Mouse (Mus musculus): ENCODE measurements around the gene Rflna. TPM values are rescaled to one million over a fixed set of nuclear protein-coding genes. Genes with fewer than 3 reads are reported as not detected.
A peak's percentile ranks its signal among the peaks of the same experiment; 100 is the strongest.

Gene Rflna
- total RNA-seq (2021) = under 1 TPM in 1 of 2 experiments, not detected in 1; 0.15 TPM
- long read RNA-seq, experiment 1 = 0 reads
- long read RNA-seq, experiment 2 = 0 reads

DNA sequence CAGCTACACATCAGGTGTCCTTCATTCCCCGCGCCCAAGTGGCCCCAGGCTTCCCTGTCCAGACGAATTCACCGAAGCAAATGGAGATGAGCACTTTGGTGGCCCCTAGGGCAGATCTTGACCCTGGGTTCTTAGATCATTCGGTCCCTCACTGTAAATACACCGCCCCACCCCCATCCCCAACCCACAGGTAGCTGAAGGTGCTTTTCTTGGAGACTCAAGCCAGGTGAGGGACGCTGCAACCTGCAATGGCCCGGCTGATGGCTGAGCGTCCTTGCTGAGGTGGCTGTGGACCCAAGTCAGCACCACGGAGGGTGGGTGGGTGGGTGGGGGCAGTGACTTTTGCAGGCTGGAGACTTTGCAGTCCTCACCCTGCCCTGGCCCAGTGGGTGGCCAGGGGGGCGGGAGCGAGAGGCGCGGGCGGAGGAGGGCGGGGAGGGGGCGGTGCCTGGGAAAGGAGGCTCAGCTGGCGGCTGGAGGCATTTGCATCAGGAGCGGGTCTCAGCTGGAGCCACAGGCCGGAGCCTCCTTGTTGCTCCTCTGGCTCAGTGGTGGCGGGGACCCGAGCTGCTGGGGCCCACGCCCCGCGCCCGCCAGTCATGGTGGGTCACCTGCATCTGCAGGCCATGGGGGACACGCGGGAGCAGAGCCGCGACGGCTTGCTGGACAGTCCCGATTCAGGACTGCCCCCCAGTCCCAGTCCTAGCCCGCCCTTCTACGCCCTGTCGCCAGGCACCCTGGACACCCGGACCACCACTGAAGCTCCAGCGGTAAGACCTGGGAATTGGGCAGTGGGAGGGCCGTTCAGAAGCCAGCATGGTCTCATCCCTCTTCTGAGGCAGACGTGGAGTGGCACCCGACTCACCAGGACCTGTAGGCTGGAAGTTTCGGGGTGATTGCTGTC, at the start of gene Rflna:
Rflna (plus strand) TSS at position 253 of the 904 bp plus-strand sequence.
- intact Hi-C loops (cut with DNase I) = no loop called here
- DNase-seq = no peak

DNA sequence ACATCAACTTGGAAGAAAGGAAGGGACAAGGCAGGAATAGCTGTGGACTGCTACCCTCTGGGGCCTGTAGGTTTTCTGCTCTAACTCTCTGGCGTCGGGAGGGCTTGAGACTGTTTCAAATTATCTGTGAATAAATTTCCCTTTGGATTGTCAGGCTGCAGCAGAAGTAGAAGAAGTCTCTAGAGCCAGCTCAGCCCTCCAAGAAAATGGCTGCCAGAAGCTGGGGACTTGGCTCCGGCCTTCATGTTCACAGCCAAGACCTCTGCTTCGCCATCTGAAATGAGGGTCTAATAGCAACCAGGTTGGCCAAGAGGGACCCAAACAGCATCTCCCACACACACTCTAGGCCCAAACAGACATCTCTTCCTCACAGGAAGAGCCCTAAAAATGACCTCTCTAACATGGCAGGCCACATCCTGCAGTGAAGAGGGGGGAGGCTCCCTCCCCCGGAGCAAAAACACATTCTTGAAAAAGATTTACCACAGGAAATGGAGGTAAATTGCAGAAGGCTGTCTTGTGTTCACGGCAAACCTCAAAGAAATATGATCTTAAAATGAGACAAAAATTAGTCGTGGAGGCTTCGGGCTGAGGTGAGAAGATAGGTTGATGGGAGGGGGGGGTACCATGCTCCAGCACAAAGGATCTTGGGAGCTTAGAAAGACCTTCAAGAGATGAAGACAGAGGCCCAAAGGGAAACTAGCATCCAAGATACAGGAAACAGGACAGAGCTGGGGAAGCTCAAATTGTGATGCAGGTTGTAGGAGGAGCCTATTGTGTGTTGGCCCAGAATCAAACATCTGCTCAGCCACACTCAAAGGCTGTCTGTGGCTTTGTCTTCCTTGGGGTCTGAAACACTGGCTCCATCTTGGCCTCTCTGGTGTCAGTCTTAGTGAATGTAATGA, 48.4 kb upstream of the Rflna start:
- no peak for DNase-seq
- intact Hi-C loops (cut with DNase I) = no loop called here

DNA sequence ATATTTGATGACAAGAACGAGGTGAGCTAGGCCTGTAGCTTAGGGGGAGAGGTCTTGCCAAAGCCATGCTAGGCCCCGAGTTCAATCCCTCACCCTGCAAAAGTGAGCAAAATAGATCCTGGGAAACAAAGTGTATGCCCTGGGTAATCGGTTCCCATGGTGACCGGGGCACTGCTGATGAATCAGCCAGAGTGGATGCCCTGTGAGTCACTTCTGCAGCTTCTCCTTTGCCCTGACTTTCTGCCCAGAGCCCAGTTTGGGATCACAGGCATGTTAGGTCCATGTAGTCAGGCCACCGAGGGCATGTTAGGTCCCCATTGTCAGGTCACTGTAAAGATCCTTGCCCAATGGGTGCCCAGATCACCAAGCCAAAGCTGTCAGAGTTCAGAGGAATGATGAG, 45.5 kb upstream of the Rflna start:
- no peak for DNase-seq
- intact Hi-C loops (cut with DNase I) = no loop called here

DNA sequence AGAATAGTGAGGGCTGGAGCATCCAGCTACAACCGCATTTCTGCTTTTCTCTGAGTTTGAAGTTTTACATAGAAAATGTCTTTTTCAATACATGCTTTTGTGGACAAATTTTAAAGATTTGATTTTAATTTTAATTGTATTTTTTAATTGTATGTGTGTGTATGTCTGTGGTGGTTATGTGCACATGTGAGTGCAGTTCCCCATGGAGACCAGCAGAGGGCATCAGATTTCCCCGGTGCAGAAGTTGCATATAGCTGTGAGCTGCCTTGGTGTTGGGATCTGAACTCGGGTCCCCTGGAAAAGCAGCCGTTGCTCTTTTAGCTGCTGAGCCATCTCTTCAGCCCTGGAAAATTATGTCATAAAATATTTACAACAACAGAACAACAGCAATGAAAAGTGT, 43.9 kb upstream of the Rflna start:
- no peak for DNase-seq
- intact Hi-C loops (cut with DNase I) = no loop called here

DNA sequence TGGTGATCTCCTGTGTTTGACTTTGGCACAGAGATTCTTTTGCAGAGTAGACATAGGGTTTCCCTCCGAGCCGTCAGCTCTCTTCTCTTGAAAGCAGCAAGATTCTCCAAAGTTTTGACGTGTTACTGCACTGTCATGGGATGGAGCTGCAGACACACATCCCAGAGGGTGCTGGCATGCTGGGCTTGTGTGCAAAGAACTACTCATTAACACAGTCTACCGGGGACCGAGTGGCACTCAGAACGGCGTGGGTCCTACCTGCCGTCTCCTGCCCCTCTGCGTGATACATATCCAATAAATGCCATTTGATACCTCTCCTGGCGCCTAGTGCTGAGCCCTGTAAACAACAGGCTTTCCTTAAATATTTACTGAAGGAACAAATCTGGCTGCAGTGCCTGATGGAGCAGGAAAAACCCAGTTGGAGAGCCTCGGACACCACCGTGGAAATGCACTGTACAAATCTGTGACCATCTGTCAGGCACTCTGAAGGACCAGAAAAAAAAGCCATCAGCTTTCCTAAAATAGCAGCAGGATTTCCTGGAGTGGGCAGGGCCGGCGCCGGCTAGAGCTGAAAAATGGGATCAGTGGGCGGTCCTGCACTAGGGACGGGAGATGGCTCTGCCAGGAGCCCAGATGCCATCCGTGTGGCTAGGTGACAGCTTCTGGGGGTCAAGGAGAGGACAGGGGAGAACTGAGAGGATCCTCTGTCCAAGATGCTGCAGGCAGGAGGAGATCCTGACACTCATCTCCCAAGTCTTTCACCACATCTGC, 42.7 kb upstream of the Rflna start:
- DNase-seq = peak; percentile 36 to 58
- intact Hi-C loops (cut with DNase I) = no loop called here

DNA sequence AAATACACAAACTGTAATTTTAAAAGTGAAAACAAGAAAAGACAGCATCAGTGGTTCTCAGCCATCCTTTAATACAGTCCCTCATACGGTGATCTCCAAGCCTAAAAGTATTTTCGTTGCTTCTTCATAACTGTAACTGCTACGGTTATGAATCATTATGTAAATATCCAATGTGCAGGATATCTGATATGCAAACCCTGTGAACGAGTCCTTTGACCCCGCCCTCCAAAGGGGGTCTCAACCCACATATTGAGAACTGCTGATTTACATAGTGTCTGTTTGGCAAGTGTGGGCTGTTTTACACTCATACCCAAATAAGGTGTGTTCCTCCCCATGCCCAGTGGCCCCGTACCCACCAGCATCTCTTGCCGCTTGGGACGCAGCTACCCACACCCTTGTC, 41.6 kb upstream of the Rflna start:
- no peak for DNase-seq
- intact Hi-C loops (cut with DNase I) = no loop called here

DNA sequence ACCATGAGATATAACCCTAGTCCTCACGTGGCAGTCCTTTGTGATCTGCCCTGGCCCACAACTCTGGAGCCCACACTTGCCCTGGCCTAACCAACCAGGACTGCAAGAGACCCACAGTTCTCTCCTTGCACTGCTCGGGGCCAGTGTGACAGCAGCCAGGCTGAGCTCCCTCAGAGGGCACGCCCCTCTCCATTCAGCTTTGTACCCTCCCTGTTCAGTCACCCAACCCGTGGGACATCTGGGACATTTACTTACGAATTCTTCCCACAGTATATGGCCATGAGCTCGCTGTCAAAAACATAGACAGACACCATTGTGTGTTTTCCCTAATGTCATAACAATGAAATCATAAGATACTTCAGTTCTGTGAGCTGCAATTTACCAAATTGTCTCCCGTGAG, 40.3 kb upstream of the Rflna start:
- intact Hi-C loops (cut with DNase I) = no loop called here
- no peak for DNase-seq

DNA sequence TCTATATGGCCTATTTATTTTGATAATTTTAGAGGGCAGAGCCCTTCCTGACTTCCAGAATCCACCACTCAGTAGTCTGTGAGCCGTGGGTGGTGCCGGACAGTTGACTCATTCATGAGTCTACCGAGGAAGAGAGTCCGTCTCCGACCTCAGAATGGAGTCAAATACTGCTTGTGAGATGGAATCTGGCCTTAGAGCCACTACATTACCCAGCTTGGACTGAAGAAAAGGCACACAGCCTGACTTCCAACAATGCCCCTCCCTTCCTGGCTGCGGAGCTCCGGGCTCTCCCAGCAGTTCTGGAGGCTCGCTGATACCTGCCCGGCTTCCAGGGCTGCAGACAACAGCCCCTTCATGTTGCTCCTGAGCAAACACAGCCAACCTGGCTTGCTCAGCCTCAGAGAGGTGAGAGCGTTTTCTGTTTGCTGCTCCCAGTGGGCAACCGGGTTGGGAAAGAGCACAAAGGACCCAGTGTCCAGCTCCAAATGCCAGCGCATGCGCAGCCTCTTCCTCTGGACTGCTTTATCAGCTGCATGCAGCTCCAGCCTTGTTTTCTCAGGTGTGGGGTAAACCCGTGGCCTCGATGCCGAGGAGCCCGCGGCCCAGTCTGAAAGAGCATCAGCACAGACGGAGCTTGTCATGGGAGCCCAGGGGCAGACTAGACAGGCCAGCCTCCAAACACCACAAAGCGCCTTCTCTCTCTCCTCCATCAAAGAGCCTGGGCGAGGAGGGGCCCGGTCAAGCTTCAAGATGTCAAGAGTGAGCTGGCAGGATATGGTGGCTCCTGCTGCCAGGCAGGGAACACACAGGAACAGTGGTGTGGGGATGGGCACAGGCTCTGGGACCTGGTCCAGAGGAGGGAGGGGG, 39.0 kb upstream of the Rflna start:
- intact Hi-C loops (cut with DNase I) = no loop called here
- DNase-seq = no peak

DNA sequence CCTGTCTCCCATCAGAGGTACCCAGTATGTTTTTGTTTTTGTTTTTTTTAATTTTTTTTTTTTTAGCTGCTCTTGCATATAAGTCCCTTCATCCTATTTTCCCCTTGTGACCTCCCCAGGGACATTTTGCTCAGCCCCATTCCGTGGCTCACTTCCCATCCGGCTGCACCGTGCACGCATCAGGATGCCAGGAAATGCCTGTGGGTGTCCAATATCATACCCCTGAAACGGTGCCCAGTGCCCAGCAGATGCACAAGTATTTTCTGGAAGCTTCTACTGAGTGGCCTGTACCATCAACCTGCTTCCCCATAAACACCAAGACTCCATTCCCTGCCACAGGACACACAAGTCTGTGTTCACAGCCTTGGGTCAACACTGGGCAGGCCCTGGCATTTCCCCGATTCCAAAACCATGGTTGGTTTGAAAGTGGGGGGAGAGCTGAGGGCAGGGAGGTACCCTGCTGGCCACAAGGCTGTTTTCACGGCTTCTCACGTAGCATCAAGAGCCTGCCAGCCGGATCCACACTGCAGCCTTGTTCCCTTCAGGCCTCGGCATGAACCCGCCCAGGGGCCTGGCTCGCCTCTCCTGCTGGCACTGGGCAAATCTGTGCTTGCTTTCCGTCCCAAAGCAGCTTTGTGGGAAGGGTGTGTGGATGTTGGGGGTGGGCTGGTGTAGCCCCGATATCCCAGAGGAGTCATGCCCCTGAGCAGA, 36.2 kb upstream of the Rflna start:
- DNase-seq = peak; percentile 34 to 43
- intact Hi-C loops (cut with DNase I) = no loop called here

DNA sequence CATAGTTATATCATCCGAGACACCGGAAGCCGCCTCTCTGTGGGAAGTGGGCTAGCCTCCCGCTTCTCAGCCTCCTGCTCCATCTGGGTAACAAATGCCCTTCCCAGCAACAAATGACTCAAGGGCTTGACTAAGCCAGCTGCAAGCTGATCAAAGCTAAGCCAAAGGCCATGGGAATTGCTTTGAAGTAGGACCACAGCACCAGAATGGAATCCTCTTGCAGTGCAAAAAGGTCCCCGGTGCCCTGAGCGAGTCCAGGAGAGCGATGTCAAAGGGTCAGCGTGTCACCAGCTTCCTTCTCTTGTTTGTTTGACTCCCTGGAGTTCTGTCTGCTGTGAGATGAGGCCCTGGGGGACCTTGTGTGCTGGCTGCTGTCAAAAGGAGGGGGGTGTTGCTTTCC, 33.2 kb upstream of the Rflna start:
- DNase-seq = no peak
- intact Hi-C loops (cut with DNase I) = no loop called here

DNA sequence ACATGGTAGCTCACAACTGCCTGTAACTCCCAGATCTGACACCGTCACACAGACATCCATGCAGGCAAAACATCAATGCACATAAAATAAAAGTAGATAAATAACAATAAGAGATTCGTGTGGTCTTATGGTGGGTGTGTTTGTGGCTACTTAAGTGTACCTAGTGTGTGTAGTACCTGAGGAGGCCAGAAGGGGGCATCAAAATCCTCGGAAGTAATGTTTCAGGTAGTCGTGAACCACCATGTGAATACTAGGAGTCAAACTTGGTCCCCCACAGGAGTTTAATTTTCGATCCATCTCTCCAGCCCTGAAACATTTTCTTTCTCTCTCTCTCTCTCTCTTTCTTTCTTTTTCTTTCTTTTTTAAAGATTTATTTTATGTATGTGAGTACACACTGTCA, 16.8 kb upstream of the Rflna start:
- no peak for DNase-seq
- intact Hi-C loops (cut with DNase I) = no loop called here

DNA sequence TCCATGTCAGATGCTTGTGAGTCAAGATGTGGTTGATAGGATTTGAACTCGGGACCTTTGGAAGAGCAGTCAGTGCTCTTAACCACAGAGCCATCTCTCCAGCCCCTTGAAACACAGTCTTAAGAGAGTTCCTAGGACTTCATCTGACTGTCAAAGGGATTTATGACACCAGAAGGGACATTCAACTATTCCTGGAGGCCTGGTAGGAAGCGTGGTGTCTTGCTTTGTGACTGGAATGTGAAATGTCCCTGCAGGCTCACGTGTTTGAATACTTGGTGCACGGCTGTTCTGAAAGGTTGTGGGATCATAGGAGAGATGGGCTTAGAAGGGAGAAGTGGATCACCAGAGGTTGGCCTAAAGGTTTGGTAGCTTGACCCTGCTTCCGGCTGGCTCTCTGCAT, 16.4 kb upstream of the Rflna start:
- no peak for DNase-seq
- intact Hi-C loops (cut with DNase I) = no loop called here

DNA sequence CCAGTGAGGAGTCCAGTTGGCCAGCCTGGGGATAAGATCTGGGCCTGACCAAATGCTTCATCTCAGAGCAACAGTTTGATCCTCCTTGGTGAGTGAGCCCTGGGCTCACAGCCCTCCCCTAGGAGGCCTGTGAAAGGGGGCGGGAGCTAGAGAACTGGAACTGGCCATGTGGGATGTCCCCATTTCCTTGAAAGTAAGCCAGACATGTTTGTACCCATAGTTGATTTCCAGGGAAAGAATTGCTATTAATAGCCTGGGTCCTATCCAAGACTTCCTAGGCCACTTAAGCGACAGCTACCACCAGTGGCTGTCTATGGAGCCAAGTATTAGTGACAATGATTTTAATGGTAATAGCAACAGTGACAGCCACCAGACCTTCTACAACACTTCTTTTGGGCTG, 13.3 kb upstream of the Rflna start:
- intact Hi-C loops (cut with DNase I) = no loop called here
- DNase-seq = no peak

DNA sequence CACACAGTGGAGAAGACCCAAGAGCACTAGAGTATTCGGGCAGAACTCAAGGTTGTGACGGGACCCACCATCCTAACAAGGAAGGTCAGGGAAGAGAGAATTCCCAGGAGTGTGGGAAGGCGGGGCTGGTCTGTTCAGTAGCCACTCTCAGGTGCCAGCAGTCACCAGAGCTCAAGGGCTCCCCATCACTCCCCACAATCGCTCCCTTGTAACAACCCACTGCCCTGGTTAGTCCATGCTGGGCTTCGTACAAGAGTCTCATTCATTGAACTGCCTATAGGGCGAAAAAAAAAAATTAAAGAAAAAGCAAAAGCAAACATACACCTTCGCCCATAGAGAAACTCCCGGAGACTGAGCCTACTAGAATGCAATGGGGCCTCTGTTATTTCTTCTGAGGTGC, 10.7 kb upstream of the Rflna start:
- no peak for DNase-seq
- intact Hi-C loops (cut with DNase I) = no loop called here

DNA sequence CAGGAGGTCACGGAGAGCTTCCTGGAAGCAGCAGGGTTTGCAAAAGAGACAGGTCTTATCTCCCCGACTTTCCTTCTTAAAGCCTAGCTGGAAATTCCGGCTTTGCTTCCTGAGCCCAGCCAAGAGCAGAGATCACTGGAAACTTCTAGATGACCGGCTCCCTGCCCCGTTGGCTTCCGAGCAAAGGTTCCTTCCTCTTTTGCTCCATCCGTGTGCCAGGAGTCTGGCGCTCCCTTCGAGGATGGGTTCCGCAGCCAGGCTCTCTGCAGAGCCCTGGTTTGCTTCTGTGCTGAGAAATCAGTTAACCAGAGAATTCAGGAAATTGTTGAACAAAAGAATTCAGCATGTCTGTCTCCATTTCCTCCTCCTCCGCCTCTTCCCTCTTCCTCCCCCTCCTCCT, 10.1 kb upstream of the Rflna start:
- no peak for DNase-seq
- intact Hi-C loops (cut with DNase I) = no loop called here

DNA sequence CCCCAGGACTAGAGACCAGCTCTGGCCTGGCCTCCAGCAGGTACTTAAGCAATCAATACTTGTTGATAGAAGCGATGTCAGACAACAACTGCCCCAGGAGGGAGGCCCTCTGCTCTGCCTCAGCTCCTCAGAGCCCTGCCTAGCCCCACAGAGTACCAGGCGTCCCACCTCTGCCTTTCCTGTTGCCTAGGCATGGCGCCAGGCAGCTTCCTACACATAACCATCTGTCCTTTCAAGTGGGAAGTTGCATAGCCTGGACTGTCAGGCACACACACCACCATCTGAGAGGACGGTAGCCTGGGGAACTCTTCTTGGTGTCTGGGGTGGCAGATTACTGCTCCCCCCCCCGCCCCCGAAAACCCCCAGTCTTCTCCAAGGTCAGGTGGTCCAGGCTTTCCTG, 6.2 kb upstream of the Rflna start:
- no peak for DNase-seq
- intact Hi-C loops (cut with DNase I) = no loop called here

DNA sequence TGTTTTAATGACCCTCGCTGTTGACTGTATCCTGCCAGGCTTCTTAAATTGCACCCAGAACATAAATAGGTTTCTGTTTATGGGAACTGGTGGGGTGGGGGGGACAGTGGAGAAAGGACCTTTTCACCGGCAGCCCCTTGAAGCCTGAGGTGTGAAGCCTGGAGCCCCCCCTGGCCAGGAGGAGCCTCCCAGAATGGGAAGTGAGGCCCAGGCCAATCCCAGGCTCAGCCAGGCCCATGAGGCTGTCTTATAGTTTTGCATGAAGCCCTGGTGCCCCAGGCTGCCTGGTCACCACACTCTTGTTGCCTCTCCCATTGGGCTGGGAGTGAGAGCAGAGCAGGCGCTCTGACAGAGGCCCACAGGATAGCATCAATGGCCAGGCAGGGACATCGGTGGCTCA, 5.1 kb upstream of the Rflna start:
- no peak for DNase-seq
- intact Hi-C loops (cut with DNase I) = no loop called here

DNA sequence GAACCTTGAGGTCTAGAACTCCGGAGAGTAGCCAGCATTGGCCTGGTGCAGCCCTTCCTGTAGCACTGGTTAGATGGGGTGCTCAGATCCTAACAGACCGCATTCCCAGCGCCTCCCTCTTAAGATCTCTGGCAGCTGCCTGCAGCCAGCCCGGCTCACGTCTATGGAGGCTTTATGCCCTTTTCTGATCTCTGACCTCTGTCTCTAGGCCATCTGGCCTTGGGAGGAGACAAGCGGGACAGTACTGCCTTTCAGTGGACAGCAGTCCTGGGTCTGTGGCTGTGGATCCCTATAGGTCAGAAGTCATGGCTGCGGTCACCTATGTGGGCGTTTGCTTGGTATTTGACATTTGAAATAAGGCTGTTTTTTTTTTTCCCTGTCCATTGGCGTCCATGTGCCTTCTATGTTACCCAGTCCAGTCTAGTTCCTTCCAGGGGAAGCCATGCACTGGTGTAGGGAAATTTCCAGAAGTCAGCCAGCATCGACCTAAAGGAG, 2.2 kb upstream of the Rflna start:
- no peak for DNase-seq
- intact Hi-C loops (cut with DNase I) = no loop called here

DNA sequence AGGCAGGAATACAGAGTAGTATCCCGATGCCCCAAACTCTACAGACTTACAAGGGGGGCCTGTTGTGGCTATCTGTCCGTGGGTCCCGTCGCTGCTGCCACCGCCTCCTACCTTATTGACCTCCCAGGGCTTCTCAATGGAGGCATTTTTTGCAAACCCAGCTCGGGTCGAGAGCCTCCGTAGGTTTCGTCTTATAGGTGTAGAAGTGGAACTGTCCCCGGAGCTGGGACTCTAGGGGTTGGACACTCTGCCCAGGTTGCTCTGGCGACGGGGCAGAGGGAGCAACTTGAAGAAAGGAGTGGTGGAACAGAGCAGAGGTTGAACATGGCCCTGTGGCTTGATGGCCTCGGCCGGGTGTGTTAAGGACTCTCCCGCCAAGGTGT, 843 bp downstream of the Rflna start:
- intact Hi-C loops (cut with DNase I) = no loop called here

More for the DNA sequence above, 843 bp downstream of the Rflna start:
- DNase-seq = no peak

All from gastrocnemius, postnatal 36 days (tissue).